Mouse (Mus musculus): ENCODE measurements around the gene Cyb5r3. TPM values are rescaled to one million over a fixed set of nuclear protein-coding genes. Genes with fewer than 3 reads are reported as not detected.
A peak's percentile ranks its signal among the peaks of the same experiment; 100 is the strongest.
"Not testable (repeated sequence)": the region's sequence is repeated elsewhere in the genome, so short reads cannot be mapped to it uniquely, and the experiment has no call there.

The Cyb5r3 gene
- total RNA-seq, 2 experiments from 2014 or later: 67.9 to 69.6 TPM

- intact Hi-C loops (cut with DNase I): loop anchor here (5.0 to 10.0 kb wide), 2 partner anchors 50 to 357 kb away; partner anchors contain the start of gene Ttll1
- no peak for DNase-seq (ENCODE audit: low spot score in 2 of 2)
These were observed 14.7 kb downstream of the Cyb5r3 start for GRCm38 (mm10) chr15:83157667-83158064.

GRCm38 (mm10) chr15:83156929-83157666 lies 15.3 kb downstream of the Cyb5r3 start:
- no peak for DNase-seq (ENCODE audit: low spot score in 2 of 2)
- intact Hi-C loops (cut with DNase I): loop anchor here (5.0 to 10.0 kb wide), 2 partner anchors 50 to 358 kb away; partner anchors contain the start of gene Ttll1

GRCm38 (mm10) chr15:83155672-83156419 lies 16.5 kb downstream of the Cyb5r3 start:
- no peak for DNase-seq (ENCODE audit: low spot score in 2 of 2)
- intact Hi-C loops (cut with DNase I): loop anchor here (5.0 to 10.0 kb wide), 2 partner anchors 51 to 359 kb away; partner anchors contain the start of gene Ttll1

- DNase-seq (ENCODE audit: low spot score in 2 of 2): no peak
- intact Hi-C loops (cut with DNase I): loop anchor here (10.0 kb wide), 1 partner anchor 360 kb away; the partner anchor contains the start of gene Ttll1
These were observed 18.1 kb downstream of the Cyb5r3 start for GRCm38 (mm10) chr15:83154309-83154708.

- intact Hi-C loops (cut with DNase I): loop anchor here (10.0 kb wide), 1 partner anchor 364 kb away; the partner anchor contains the start of gene Ttll1
These were observed 21.7 kb downstream of the Cyb5r3 start for GRCm38 (mm10) chr15:83150694-83151093.

GRCm38 (mm10) chr15:83150073-83150442 lies 22.3 kb downstream of the Cyb5r3 start:
- DNase-seq (ENCODE audit: low spot score in 2 of 2): no peak
- intact Hi-C loops (cut with DNase I): loop anchor here (10.0 kb wide), 1 partner anchor 365 kb away; the partner anchor contains the start of gene Ttll1

More at GRCm38 (mm10) chr15:83150694-83151093, 21.7 kb downstream of the Cyb5r3 start:
- no peak for DNase-seq (ENCODE audit: low spot score in 2 of 2)

GRCm38 (mm10) chr15:83149196-83150072 lies 23.0 kb downstream of the Cyb5r3 start, which contains the start of gene Poldip3:
TSS of gene Poldip3 (minus strand) at chr15:83149384.
- intact Hi-C loops (cut with DNase I): loop anchor here (10.0 kb wide), 1 partner anchor 365 kb away; the partner anchor contains the start of gene Ttll1

GRCm38 (mm10) chr15:83148801-83149195 lies 23.6 kb downstream of the Cyb5r3 start:
- intact Hi-C loops (cut with DNase I): no loop called here
- no peak for DNase-seq (ENCODE audit: low spot score in 2 of 2)

More at GRCm38 (mm10) chr15:83149196-83150072, 23.0 kb downstream of the Cyb5r3 start, which contains the start of gene Poldip3:
- DNase-seq (ENCODE audit: low spot score in 2 of 2): peak; percentile 98 to 99

GRCm38 (mm10) chr15:83148395-83148794 lies 24.0 kb downstream of the Cyb5r3 start:
- no peak for DNase-seq (ENCODE audit: low spot score in 2 of 2)
- intact Hi-C loops (cut with DNase I): no loop called here

GRCm38 (mm10) chr15:83145541-83145940 lies 26.9 kb downstream of the Cyb5r3 start:
- intact Hi-C loops (cut with DNase I): no loop called here

GRCm38 (mm10) chr15:83142861-83143260 lies 29.5 kb downstream of the Cyb5r3 start:
- DNase-seq (ENCODE audit: low spot score in 2 of 2): peak; percentile 44 to 78
- intact Hi-C loops (cut with DNase I): no loop called here

More at GRCm38 (mm10) chr15:83145541-83145940, 26.9 kb downstream of the Cyb5r3 start:
- no peak for DNase-seq (ENCODE audit: low spot score in 2 of 2)

- intact Hi-C loops (cut with DNase I): no loop called here
- no peak for DNase-seq (ENCODE audit: low spot score in 2 of 2)
These were observed 36.7 kb downstream of the Cyb5r3 start for GRCm38 (mm10) chr15:83135654-83136053.

GRCm38 (mm10) chr15:83134671-83135070 lies 37.7 kb downstream of the Cyb5r3 start:
- no peak for DNase-seq (ENCODE audit: low spot score in 2 of 2)
- intact Hi-C loops (cut with DNase I): no loop called here

- intact Hi-C loops (cut with DNase I): no loop called here
- no peak for DNase-seq (ENCODE audit: low spot score in 2 of 2)
These were observed 42.7 kb downstream of the Cyb5r3 start for GRCm38 (mm10) chr15:83129530-83130231.

GRCm38 (mm10) chr15:83127037-83127436 lies 45.4 kb downstream of the Cyb5r3 start:
- DNase-seq (ENCODE audit: low spot score in 2 of 2); intact Hi-C loops (cut with DNase I): not testable (repeated sequence)

- intact Hi-C loops (cut with DNase I): no loop called here
These were observed 45.8 kb downstream of the Cyb5r3 start for GRCm38 (mm10) chr15:83126582-83126981.

GRCm38 (mm10) chr15:83124625-83125024 lies 47.8 kb downstream of the Cyb5r3 start:
- intact Hi-C loops (cut with DNase I): loop anchor here (5.0 kb wide), 1 partner anchor 317 kb away; no protein-coding TSS in a partner anchor
- no peak for DNase-seq (ENCODE audit: low spot score in 2 of 2)

More at GRCm38 (mm10) chr15:83126582-83126981, 45.8 kb downstream of the Cyb5r3 start:
- DNase-seq (ENCODE audit: low spot score in 2 of 2): no peak

- peak; percentile 92 to 94 for DNase-seq (ENCODE audit: low spot score in 2 of 2)
- intact Hi-C loops (cut with DNase I): loop anchor here (5.0 kb wide), 1 partner anchor 315 kb away; no protein-coding TSS in a partner anchor
These were observed 49.7 kb downstream of the Cyb5r3 start, which contains the start of gene Rrp7a for GRCm38 (mm10) chr15:83122566-83123145. TSS of gene Rrp7a (minus strand) at chr15:83122801.
